Mouse (Mus musculus) right cerebral cortex, postnatal 36 days (tissue): ENCODE results near the gene Mia3.
"Not testable (repeated sequence)": the region's sequence is repeated elsewhere in the genome, so short reads cannot be mapped to it uniquely, and the experiment has no call there.

Source experiments
- DNase-seq, 2 experiments: peaks; one replicate each; pipeline ENCODE4 v3.0.0; 2022; ENCODE audit warnings: low spot score in 2 of 2, mixed read lengths in 1 of 2

Mia3 gene

GRCm38 (mm10) chr1:183369427-183370014 is at the start of gene Mia3:
Gene Mia3 (minus strand): TSS chr1:183369553.
- DNase-seq, result peak; percentile 98

DNA sequence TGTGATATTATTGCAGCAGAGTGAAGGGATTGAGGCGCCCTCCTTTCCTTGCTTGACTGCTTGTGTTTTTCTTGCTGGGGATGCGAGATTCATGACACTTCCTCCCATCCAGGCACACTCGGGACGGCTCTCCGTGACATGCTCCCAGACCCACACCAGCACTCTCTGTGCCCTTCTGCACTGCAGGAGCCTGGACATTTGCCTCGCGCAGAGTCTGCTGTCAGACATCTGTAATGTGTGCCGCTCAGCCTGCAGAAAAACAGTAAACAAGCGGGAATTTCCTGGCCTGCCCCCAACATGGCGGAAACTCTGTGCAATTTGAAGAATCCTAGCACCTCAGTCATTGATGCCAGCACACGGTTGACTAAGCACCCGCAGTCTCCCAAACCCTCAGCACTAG is 48.5 kb upstream of the Mia3 start, which contains the start of gene Hhipl2:
Gene Hhipl2, plus strand, starts transcription at position 343 of the 400 bp plus-strand sequence.
- DNase-seq, result no peak

DNA sequence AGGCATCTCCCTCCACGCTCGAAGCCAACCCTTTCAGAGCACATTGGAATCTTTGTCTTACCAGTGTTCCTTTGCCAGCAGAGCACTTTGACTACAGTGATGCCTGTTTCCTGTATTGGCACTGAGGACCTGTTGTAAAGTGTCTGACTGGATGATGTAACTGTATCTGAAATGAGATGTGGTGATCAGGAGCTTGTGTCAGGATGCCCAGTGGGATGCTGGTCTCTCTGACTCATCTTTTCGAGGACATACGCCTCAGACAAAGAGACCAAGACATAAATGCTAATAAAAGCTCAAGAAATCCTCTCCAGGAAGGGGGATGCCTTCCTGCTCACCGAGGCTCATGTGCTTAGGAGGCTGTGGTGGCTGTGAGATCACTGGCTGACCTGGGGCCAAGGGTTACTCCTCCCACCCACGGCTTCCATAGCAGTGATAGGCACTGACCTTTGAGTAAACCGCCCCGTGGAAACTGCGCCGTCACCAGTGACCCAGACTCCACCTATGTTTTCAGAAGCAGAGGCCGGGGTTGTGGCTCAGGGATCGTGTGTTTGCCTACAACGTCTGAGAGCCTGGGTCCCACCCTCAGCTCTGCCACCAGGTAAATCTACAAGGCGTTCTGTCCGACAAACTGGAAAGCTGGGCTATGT is 44.9 kb upstream of the Mia3 start:
- DNase-seq, result no peak

DNA sequence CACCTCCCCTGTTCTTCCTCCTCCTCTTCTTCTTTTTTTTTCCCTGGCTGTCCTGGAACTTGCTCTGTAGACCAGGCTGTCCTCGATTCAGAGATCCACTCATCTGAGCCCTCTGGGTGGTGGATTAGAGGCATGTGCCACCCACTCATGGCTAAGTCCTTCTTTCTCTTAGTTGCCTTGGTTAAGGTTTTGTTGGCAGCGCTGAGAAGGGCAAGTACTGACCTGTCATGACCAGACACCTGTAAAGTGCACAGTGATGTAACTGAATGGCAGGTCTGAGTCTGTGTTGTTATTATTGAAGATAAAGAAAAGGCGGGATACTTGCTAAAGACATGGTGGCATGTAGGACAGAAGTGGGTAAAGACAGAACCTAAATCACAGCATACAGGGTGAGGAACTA is 34.0 kb upstream of the Mia3 start:
- no peak for DNase-seq

DNA sequence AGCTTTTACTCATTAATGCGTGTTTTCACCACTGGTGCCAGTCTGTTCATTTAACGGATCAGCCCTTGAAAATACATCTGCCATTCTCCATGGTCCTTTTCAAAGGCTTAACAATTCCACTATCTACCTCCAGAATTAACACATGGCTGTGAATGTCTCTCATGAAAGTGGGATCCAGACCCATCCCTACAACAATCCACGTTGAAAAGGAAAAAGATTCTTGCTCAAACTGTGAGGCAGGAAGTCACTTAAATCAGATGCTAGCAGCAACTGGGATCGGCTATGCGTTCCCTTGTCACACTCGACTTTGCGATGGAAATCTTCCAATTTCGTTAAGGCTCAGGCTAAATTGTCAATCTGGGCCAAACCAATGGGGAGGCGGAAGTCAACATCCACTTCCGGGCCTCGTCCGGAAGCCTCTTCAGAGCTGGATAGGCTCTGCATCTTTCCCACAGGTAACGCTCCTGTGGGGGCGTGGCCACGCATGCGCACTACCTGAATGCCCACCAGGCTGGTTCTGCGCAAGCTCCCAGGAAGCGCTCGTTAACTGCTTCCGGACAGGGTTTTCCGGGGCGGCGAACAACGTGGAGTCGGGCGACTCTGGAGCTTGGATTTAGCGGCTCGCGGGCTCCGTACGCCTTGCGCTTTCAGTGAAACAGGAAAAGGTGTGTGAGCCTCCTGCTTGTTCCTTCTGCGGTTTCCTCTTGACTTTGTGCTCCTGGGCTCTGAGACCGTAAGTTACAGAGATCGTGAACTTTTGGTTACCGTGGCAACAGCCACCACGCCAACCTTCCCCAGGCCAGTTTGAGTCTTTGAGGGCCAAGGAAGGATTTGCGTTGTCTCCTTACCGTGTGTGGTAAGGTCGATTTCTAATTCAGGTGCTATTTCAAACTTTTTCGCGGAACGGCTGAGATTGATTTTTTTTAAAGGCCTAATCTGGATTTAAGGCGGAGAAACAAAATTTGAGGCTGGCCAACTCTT is 19.4 kb upstream of the Mia3 start, which contains the start of gene Taf1a:
Gene Taf1a, plus strand, starts transcription at position 556 of the 981 bp plus-strand sequence.
- DNase-seq, result peak; percentile 87 to 91

GRCm38 (mm10) chr1:183387421-183387820 is 18.1 kb upstream of the Mia3 start:
- not testable (repeated sequence) for DNase-seq

- DNase-seq, result no peak
Measured at GRCm38 (mm10) chr1:183382621-183383020, 13.3 kb upstream of the Mia3 start.

DNA sequence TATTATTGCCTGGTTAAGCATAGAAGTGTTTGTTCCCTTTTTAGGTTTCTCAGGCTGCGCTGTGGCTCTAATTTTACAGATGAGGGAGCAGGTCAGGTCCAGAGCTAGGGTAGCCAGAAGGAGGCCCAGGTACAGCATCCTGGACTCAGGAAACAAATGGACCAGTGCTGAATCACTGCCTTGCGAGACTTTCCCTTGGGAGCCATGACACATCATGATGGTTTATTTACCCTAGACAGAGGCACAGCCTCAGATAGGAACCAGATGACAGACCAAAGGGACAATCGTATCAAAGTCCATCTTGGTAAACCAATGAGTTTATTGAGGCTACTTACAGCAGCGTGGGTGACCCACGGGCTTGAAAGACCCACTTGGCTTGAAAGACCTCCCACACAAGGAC is 12.5 kb upstream of the Mia3 start:
- no peak for DNase-seq

GRCm38 (mm10) chr1:183379376-183379775 is 10.0 kb upstream of the Mia3 start:
- not testable (repeated sequence) for DNase-seq

DNA sequence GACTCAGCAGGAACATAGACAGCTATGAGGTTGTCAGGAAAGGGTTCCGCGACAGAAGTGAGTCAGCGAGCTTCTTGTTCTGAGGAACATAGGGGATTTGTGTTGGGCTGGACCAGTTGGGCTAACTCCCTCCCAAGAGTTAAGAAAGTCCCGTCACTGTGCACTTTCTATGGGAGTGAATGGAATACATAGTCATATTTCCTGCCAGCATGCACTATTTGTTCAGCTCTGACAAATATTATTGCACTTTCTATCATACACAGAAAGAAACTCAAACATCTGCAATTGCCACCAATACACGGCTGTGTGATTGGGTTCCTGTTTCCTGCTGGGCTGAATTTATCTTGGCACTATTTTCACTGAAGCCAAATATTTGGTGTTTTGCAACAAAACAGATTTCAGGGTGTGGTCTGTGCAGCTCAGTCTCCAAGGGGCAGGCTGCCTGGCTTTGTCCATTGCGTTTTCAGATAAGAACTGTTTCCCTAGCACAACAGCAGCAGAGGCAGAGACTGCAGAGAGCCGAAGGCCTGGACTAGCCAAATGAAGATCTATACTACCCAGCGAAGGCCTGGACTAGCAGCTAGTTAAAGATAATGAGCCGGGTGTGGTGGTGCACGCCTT is 9.1 kb upstream of the Mia3 start:
- no peak for DNase-seq

DNA sequence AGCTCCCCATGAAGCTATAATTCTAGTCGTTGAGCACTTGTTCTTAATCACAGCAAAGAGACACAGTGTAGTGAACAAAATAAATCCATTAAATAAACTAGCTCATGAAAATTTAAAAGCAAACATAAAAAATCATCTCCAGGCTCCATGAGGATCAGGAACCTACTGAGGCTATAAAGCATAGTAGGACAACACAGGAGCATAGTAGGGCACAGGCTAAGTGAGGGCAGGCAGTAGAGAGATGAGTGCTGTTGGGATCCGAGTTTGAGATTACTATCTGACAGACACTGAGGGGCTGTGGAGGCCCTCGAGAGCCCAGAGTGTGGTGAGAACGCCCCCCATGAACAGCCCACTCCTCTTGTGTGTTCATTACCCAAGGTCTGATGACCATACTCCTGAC is 7.7 kb upstream of the Mia3 start:
- DNase-seq, result no peak

- no peak for DNase-seq
Measured at GRCm38 (mm10) chr1:183374728-183375127, 5.4 kb upstream of the Mia3 start.

DNA sequence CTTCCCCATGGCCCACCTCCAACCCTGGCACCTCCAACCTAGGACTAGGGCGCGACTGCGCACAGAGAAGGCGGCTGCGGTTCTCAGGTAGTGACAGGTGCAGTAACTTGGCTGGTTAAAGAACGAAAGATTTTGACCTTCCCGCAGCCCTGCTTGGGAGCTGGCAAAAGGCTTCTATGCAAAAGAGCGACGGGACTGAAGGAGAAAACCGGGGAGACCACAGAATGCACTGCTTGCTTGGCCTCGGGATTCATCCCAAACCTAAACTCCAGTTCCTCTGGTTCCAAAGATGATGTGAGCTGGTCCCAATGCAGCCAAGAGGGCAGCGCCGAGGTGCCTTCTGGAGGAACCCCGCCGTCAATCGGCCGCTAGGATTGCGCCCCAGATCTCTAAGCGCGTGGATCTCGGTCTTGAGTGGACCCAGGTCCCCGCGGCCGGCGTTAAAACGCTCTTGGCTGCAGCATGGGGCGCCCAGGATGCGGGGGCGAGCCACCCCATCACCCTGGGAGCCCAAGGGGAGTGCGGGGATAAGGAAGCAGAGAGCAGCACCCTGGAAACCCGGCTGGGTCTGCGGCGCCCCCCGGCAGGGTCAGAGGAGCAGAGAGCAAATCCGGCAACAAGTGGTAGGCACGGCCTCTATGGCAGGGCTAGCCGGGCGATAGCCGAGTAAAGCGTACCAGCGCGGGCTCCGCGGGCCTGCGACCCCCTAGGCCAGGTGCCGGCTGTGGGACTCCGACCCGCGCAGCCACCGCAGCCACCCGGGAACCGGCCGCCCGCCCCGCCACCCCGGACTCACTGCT is 552 bp downstream of the Mia3 start:
- peak; percentile 24 to 28 for DNase-seq

DNA sequence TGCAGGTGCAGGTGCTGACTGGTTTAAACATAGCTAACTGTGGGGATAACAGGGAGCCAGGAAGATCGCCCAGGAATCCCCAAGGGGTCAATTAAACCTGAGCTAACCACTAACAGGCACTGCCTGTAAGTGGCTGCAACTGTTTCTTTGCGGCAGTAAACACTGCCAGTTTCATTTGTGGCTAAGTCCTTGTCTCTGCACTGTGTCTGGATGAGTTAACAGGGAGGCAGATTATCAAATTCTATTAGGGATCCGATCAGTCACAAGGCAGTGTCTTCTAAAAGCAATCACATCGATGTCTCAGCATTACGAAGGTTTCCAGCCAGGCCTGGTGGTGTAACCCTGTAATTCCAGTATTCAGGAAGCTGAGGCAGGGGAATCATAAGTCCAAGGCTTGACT is 3.0 kb downstream of the Mia3 start:
- DNase-seq, result no peak

DNA sequence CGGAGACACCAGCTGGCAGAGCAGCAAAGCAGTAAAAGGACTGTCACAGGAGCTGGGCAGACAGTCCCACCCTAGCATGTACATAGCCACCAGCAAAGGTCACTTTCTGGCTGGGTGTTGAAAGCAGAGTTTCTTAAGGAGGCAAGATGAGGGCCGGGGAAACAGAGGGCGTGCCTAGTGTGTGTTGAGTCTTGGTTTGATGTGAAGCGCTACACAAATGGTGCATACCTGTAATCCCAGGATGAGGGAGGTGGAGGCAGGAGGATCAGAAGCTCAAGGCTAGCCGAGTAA is 5.8 kb downstream of the Mia3 start:
- no peak for DNase-seq

DNA sequence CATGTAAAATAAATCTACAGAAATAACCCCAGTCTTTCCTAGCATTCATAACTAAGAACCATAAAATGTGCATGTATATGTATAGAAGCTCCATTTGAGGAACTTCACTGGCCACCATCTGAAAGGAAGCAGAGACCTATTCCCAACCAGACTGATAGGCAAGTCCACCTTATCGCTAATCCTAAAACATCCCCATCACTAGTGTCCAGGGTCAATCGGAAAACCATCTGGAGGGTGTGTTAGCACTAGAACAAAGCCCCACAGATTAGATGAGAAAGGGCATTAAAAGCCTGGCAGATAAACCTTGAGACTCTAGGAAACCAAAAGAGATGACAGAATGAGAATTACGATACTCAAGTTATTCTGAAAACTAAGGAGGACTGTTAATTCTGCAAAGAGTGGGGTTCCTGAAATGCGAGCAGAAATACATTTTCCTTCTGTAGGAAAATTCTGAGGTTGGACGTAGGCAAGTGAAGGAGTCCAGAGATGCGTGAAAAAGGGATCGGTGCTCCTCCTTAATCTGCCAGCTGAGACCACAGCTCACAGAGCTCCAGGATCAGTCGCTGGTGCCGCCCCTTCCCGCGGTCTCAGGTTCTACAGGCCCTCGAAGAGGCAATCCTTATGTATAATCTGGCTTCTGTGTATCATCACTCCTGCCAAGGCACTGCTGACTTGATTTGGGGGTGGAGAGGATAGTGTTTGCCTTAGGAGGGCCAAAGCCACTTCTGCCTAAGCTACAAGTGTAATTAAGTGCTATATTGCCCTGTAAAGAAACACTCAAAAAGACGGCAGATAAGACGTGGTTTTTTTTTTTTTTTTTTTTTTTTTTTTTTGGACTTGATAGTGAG is 6.4 kb downstream of the Mia3 start:
- DNase-seq, result no peak

DNA sequence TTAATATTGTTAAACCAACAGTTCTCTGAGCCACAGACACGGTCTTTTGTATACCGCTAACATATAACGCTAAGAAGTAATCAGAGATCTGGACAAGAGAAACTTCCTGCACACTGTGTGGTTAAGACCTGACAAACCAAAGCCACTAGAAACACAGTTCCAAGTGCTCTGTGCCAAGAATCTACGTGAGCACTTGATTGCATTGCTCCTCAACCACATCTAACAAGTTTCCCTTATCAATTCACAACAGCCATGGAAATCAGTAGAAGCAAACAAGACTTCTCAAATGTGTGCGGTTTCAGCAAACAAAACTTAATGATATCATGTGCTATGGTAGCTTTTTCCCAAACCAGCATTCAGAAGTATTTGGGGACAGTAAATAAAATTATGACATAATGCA is 7.1 kb downstream of the Mia3 start:
- no peak for DNase-seq

- DNase-seq, result no peak
Measured at GRCm38 (mm10) chr1:183358901-183359300, 10.5 kb downstream of the Mia3 start.

GRCm38 (mm10) chr1:183349840-183350239 is 19.5 kb downstream of the Mia3 start:
- DNase-seq, result peak in 1 of 2 experiments; percentile 36

- DNase-seq, result no peak
Measured at GRCm38 (mm10) chr1:183345817-183346195, 23.5 kb downstream of the Mia3 start.
